Mouse (Mus musculus): ENCODE measurements around the gene L3mbtl4. TPM values are rescaled to one million over a fixed set of nuclear protein-coding genes. Genes with fewer than 3 reads are reported as not detected.
"Not testable (repeated sequence)": the region's sequence is repeated elsewhere in the genome, so short reads cannot be mapped to it uniquely, and the experiment has no call there.

Gene L3mbtl4
- total and polyA plus RNA-seq, 3 experiments, result 0.04 to 0.20 (median 0.14) TPM

DNA sequence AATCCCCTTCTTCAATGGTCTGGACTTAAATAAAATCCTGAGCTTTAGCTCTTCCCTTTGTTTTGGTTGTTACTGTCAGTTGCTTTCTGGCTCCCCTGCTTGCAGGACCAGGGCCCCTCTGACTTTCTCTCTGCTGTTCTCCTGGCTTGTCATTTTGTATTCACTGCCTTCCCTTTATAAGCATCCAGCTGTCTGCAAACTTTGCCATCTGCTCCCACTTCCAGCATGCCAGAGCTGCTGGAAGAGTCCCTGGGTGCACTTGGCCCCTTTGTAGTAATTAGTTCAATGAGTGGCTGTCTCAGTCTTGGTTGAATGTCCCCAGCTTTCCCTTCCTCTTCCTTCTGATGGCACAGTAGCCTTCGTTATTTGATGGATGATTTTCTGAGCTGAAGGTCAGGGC lies 132.4 kb downstream of the L3mbtl4 start:
- peak; percentile 11 for DNase-seq

DNA sequence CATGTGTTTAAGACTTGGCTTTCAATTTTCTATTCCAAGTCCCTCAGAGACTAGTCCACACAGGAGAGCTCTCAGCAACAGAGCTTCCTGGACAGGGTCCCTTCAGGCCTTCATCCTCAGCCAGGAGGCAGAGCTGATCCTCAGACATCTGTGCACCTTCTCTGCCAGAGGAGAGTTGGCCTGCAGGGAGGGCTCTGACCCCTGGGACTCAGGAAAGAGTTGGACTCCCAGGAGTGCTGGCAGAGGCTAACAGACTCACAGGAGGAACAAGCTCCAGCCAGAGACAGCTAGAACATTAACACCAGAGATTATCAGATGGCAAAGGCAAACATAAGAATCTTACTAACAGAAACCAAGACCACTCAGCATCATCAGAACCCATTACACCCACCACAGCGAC lies 133.5 kb downstream of the L3mbtl4 start:
- DNase-seq, result not testable (repeated sequence)

DNA sequence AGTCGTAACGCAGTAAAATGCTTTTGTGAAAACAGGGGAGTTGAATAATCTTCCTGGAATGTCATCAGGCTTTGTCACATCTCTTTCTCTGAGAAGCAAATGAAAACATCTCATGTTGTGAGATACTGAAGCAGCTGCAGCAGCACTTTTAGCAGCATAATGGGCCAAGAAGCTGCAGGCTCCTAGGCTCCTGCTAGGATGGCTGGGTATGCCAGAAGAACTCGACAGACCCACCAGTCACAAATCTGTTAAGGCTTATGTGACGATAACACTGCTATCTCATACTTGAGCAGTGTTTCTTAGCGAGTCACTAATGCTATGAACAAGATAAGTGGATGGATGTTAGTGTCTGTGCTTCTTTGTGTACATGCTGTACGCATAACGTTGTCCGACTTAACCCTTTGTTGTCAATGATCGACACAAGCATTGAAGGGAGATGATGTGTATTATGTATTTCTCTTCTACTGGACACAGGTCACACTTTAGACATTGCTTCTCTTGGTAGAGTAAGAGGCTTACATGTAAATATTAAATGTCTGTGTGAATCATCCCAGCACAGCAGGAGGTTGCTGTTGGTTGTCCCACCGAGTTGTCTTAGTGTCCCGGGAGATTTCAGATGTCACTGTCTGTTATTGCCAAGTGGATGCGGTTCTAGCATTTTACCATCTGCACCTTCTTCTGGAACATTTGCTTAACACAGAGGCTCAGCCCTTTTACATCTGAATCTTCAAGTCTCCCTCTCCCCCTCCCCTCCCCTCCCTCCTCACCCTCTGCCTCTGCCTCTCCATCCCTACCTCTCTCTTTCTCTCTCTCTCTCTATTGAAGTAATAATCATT lies 149.3 kb downstream of the L3mbtl4 start:
- no peak for DNase-seq

DNA sequence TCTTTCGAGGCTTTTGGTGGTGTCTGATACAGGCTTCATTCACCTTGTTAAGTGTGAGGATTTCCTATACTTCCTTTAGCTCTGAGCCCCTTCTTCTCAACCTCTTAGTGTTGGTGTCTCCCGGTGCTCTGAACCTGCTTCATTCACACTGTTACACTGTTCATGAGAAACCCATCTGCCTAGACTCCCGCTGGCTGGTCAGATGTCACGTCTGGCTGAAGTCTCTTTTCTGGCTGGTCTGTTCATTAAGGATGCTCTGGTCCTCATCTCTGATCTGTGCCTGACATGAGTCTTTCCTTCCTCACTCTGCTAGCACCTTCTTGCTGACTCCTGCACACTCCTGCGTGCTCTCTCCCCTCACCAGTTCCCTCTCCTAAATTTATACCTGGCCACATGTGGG lies 160.0 kb downstream of the L3mbtl4 start:
- no peak for DNase-seq

DNA sequence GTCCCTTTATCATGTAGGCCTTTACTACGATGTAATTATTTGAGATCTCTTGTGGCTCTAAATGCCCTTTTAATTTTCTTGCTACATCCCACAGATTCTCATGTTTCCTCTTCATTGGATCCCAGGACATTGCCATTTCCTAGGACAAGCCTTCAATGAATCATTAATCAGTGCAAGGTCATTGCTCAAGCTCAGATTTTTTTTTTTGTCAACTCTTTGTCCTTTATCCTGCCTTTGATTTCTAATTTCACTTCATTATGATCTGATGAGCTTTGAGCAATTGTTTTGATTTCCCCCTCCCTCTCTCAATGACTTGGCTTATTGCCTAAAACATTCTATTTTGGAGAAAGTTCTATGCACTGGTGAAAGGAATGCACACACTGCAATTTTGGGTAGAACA lies 177.3 kb downstream of the L3mbtl4 start:
- DNase-seq, result no peak

DNA sequence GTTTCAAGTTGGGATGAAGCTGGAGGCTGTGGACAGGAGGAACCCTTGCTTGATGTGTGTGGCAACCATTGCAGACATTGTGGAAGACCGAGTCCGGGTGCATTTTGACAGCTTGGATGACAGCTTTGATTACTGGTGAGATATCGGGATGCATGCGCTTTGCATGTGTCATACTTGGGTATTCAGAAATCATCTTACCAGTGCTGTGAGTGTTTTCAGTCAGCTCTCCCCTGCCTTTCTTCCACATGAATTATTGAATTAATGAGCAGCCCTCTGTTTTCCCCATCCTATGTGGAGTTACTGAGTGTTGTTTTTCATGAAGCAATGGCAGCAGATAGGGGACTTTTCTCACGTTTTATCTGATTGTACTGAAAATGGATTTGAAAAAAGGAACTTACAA lies 187.9 kb downstream of the L3mbtl4 start:
- no peak for DNase-seq

DNA sequence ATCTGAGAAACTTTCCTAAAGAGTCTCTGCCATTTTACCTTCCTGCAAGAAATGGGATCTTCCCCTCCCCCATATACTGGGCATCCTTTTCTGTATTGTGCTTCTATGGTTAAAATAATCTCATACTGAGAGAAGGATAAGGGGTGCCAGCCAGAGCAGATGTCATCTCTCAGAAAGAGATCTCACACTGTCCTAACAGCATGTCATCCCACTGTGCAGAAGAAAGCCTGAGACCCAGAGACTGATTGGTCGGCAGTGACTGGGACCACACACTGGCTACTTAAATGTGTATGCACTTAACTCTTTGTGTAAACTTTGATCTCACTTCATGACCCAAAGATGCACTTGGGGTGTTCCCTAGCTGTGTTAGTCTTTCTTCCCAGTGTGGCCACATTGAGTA lies 193.7 kb downstream of the L3mbtl4 start:
- DNase-seq, result no peak

DNA sequence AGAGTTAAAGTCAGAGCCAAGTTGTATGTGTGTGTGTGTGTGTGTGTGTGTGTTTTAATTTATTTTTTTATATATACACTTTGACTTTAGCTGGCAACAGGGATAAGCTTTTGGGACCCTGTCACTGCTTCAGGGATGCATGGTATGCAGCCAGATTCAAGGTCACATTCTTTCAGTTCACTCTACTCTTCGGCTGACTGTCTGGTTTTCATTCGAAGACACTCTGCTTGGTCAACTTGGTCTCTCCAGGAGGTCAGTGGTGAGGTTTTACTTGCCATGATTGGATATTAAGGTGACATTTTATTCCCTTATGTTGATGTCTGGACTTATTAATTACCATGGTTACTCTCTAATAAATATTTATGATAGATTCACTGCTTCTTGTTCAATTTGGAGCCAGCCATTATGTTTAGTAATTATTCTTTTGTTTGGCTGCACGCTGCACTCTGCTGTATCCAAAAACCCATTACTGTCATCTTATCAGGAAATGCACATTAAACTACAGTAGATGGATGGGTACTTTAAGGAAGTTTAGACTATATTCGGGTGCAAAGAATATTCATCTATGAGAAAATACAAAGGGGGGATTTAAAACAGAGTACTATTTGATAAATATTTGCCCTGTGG lies 216.6 kb downstream of the L3mbtl4 start:
- no peak for DNase-seq

DNA sequence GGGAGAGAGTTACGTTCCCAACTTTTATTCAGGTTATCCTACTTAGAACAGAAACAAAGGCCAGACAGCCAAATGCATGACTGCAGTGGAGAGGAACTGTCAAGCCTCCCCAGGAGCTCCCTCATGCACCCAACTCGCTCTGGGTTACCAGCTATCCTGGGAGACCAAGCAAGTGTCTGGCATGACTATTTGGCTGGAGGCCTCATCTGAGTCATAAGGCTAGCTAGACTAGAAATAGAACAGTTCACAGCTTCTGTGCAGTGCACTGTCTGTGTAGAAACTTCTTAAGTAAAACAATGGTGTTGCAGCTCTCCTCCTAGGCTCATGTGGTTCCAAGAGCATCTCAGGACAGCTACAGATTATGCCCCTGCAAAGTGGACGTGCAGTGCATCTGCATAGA lies 218.6 kb downstream of the L3mbtl4 start:
- DNase-seq, result no peak

DNA sequence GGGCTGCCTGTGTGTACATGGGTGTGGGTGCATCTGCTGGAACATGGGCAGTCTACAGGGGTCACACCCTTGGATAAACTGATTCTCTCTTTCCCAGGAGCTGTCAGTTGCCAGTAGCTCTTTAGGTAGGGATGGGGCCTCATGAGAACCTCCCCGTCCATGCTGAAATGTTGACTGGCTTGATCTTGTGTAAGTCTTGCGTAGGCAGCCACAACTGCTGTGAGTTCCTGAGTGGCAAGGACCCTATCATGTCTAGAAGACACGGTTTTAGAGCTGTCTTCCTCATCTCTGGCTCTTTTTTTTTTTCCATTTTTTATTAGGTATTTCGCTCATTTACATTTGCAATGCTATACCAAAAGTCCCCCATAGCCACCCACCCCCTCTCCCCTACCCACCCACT lies 229.4 kb downstream of the L3mbtl4 start:
- not testable (repeated sequence) for DNase-seq

DNA sequence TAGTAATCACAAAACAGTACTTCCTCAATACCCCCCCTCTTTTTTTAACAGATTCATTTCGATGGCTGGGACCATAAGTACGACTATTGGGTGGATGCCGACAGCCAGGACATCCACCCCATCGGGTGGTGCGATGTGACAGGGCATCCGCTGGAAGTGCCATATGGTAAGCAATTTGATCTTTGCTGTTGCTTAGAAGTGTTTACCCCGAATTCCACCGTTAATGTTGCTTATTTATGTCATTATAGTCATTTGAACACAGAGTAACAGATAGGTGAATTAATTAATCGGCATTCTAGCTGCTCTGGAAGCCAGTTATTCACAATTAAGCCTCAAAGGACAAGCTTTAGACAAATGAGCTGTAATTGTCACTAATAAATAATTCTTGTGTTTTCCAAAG lies 286.1 kb downstream of the L3mbtl4 start:
- DNase-seq, result no peak

DNA sequence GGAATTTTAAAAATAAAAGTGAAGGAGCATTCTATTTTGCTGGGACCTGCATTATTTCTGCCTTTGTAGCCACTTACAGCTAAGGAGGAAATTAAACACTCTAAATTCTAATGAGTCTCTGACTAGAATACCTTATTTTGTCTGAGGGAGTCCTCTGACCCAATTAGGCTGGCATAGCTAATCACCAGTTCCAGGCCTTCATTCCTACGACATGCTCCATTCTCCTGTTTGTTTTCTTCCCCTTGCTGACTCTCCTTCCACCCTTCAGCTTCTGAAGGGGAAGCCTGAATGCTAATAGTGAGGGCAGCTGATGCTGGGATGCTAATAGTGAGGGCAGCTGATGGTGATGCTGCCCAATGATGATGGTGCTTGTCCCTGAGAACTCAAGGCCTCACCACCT lies 286.7 kb downstream of the L3mbtl4 start:
- DNase-seq, result no peak

DNA sequence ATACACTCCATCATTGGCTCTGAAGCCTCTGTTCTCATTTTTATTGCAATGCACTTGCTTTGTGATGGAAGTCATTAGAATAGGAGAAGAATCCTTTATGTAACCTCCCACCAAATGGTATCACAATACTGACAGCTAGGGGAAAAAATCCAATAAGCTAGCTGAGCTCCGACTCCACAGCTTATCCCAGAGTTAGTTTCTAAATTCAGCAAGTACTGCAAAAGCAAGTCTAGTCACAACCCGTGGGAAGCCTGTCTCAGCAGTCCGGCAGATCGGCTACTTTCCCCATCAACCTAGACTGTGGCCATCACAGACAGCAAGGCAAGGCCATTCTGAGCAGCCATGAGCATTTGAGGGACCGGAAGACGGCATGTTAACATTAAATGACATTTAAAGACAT lies 298.2 kb downstream of the L3mbtl4 start:
- no peak for DNase-seq

DNA sequence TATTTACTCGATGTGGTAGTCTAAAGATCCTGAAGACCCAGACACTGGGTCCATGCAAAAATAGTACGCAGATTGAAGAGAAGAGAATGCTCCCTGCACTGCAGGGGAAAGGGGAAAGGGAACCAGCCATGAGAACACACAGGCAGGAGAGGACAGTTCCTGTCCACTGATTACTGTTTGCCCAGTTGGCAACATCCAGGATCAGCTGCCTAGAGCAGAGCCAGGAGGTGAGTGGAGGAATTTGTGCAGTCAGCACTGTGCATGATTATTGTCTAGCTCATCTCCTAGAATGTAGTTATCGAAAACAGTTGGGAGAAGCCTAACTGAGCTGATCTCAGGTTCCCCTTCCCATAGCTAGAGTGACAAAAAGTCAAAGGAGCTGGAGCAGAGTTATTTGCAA lies 311.6 kb downstream of the L3mbtl4 start:
- no peak for DNase-seq

DNA sequence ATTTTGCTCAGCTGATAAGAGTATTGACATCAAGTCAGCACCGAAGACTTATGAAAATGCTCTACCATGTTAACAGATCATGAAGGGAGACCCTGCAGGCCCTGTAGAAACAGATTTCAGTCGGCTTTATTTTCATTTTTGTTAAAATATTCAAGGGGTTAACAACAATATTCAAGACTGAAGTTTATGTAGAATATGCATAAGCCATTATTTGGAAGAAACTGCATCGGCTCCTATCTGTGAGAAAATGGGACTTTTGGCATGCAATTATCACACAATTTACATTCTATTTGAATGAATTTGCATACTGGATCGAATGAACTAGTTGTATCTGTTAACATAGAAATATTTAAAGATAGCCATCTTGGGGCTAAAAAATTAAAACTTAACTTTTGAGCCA lies 318.0 kb downstream of the L3mbtl4 start:
- DNase-seq, result no peak

DNA sequence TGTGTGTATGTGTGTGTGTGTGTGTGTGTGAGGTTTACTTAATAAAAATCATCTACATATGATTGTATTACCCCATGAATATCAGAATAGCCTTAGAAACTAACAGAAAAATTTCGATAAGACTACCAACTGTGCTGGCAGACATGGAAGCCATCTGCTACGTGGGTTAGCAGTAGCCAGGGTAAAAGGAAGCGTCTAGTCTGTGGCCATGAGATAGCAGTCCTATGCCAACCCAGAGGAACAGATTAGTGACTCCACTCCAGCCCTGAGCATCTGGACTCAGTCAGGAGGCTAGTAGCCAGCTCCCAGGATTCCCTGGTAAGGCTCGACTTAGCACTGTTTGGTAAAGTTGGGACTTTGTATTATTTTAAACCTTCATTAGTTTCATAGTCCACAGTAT lies 329.1 kb downstream of the L3mbtl4 start:
- DNase-seq, result no peak

DNA sequence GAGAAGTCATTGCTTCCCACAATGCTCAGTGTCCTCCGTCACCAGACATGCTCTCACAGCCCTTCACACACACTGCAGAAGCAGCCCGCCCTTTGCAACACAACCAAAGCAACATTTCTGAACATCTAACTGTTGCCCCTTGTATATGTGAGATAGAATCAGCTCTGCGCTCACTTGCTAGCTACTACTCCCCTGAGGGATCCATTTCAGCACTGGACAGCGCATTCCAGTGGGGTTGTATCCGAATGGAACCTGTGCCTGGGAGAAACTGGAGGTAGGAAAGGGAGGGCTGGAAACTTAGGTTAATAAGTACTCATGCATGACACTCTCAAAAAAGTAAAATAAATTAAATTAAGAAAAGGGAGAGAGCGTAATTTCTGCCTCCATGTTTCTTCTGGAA lies 334.1 kb downstream of the L3mbtl4 start:
- no peak for DNase-seq

DNA sequence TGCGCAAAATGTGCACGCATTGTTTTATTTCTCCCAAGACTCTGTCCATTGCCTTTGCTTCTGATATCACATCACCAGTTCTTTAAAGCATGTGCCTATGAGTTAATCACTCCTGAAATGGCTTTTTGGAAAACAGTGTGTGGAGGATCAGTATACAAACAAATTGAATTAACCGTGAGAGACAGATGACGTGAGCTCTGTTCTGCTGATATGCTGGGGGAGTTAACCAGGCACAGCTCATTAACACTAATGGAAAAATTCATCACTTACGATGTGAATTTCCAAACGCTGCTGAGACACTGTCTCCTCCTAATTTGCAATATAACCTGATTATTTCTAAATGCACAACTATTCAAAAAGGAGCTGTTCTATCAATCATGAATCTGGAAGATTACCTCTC lies 337.6 kb downstream of the L3mbtl4 start:
- no peak for DNase-seq

DNA sequence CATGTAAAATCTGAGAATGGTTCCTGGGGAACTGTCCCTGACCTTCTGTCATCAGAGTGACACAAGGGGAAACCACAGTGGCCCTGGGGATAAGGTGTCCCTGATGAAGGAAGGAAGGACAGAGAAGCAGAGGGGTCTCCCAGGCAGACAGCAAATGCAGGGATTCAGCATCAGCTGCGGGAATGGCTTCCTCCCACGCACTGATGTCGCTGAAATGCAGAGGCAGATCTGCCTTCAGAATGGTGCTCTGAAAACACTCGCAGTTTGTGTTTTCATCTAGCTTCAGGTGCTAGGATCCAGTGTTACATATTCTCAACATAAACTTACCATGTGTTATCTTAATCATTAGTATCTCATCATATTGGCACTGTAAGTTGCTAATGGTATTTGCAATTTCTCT lies 351.7 kb downstream of the L3mbtl4 start:
- DNase-seq, result no peak

DNA sequence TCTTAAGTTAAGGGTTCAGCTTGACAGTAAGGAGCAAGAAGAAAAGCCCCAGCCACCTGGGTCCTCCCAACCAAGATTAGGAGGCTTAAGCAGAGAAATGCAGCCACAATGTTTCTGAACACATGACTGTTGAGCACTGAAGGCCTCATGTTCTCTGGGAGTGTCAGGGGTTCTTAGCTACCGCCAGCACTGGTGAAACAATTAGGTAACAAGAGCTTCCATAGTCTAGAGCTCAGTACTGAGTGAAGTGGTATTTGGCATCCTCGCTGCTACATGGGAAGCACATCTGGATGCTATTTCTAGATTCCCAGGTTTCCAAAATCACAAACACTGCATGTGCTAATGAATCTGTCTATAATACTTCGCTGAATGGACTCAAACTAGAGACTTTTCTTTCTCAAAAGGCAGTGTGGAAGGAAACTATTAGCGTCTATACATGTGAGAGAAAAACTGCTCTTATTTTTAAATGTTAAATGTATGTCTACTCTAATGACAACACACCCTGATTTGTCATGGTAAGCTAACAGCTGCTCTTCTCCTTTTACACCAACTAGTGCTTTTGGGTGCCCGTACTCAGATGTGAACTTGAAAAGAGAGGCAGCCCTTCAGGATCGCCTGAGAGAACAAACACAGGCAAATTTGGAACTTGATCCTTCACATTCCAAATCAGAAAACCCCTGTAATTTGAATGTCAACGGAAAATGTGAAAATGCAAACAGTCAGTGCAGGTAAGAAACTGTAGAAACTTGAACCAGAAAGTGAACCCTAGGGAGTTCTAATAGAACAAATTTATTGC lies 356.2 kb downstream of the L3mbtl4 start:
- DNase-seq, result no peak

DNA sequence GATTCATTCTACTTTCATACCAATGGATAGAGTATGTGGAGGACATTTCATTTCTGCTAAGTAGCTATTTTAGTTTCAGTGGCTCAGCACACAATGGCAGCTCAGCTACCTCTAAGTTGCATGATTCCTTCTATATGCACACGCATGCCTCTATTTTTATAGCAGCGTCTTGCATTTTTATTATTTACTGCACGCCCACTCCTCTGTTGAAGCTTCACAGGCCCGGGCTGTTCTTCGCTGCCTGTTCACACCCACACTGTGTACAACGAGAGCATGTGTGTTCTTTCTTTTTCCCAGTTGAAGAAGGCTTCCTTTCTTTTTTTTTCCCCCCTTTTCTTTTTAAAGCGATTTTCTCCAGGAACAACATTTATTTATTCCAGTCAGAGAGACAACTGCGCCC lies 357.8 kb downstream of the L3mbtl4 start:
- DNase-seq, result no peak

DNA sequence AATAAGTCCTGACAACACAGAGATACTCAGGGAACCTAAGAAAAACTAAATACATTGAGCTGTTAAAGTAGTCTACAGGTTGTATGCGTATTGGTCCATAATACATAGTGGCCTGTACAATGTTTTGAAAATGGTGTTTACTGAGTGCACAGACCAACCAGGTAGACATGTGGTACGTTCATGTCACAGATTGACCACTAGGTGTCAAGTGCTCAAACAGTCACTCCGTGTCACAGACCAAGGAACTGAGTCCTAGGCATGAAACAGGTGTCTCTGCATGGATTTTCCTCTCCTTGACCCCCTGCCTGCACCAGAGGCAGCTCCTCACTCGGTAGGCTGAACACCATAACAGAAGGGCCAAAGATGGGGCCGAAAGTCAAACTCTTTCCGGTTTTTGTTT lies 366.6 kb downstream of the L3mbtl4 start:
- no peak for DNase-seq

DNA sequence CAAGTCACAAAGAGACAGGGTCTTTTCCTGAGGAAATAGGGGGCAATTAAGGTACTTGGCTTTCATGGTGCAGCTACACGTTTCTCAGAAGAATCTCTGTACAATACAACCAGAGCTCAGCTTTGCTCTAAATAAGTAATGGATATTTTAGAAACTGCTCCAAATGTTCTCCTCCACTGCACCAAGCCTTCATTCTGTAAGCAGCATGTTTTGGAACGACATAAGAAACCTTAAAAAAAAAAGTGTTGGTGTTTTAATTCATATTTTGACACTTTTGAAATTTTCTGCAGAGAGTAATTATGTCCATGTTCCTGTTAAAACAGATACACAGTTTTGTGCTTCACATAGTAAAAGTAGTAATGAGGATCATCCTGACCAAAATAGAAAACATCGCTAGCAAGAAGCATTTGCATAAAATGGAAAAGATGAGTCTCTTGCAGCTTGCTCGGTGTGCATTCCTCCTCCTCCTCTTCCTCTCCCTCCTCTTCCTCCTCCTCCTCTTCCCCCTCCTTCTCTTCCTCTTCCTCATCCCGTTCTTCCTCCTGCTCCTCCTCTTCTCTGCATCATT lies 369.0 kb downstream of the L3mbtl4 start:
- no peak for DNase-seq

All from adrenal gland, adult 2 months (tissue).